Mouse (Mus musculus): ENCODE results near the gene Bfsp1.

Gene Bfsp1

DNA sequence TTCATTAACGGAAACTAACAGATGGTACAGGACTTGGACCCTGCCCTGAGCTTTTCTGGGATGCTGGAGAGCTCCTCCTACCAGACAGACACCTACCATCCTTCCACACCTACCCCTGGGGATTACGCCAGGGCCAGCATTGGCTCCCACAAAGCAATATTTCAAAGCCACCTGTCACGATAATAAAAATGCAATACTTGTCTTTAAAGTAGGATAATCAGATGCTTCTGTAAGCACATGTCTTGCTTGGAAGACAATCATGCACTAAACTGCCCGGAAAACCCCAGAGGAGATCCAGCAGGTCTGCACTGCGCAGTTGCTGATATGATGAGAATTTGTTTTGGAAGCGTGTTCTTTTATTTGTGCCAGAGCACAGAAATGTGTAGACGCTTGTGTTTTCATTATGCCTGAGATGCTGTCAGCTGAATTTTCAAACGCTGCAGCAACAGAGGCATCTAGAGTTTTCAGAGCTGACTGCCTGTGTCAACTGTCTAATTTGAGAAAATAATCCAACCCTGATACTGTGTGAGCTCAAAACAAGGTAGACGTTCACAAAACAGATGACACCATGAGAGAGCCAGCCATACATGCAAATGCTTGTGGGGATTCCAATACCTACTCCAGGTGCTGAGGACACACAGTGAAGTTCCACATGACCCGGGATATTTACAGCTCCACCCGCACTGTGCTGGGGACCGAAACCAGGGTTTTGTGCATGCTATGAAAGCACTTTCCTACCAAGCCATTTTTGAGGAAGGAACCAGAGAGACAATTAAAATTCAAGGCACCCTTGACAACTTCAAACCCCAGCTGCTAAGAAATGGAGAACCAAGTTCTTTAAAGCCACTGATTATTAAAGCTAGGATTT, 11.4 kb downstream of the Bfsp1 start:
- Histone ChIP-seq H3K4me3 (replicated peaks; ENCODE audit: low read length) (no peak overlapping the region), H3K9me3 (ENCODE audit: low read length) (no peaks in the 10 kb centered on the region), H3K36me3 (ENCODE audit: insufficient read depth, low read length) (no peaks in the 10 kb centered on the region), H3K4me1 (replicated peaks; ENCODE audit: low read depth, low read length) (no peaks in the 10 kb centered on the region), H3K27me3 (ENCODE audit: insufficient read depth, low read length) (peaks cover 7% of the 10 kb centered on the region)
- TF ChIP-seq NANOG (IDR thresholded peaks at IDR 0.05; ENCODE audit: borderline replicate concordance, low read length) (no peak), CTCF (conservative IDR thresholded peaks at IDR 0.05; ENCODE audit: low read length) (no peak), POU5F1 (IDR thresholded peaks at IDR 0.05; ENCODE audit: borderline replicate concordance, low read length) (no peak)

DNA sequence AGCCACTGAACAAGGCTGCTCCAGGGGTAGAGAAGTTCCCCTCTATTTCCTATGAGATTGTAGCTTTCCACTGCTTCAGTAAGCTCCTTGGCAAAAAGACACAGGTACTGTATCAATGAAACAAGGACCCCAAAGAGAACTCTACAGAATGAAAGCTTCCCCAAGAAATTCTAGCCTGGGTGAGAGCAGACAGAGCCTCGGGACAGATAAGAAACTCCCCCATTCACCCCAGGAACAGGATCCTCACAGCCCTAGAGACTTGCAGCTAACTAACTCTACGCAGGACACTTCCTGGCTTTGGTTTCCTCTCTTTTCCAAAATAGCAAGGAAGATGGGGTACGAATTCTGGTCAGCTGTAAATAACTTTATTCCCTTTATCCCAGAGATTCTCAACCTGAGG, 15.7 kb downstream of the Bfsp1 start:
- Histone ChIP-seq H3K4me3 (replicated peaks; ENCODE audit: low read length) (no peak overlapping the region), H3K4me1 (replicated peaks; ENCODE audit: low read depth, low read length) (no peaks in the 10 kb centered on the region), H3K27me3 (ENCODE audit: insufficient read depth, low read length) (0 out of 2 replicates have a peak, but pooled peaks cover 2% of the 10 kb centered on the region), H3K36me3 (ENCODE audit: insufficient read depth, low read length) (no peaks in the 10 kb centered on the region), H3K9me3 (ENCODE audit: low read length) (no peaks in the 10 kb centered on the region)
- TF ChIP-seq CTCF (conservative IDR thresholded peaks at IDR 0.05; ENCODE audit: low read length), result no peak
- no peak for TF ChIP-seq NANOG (IDR thresholded peaks at IDR 0.05; ENCODE audit: borderline replicate concordance, low read length)
- TF ChIP-seq POU5F1 (IDR thresholded peaks at IDR 0.05; ENCODE audit: borderline replicate concordance, low read length), result no peak

DNA sequence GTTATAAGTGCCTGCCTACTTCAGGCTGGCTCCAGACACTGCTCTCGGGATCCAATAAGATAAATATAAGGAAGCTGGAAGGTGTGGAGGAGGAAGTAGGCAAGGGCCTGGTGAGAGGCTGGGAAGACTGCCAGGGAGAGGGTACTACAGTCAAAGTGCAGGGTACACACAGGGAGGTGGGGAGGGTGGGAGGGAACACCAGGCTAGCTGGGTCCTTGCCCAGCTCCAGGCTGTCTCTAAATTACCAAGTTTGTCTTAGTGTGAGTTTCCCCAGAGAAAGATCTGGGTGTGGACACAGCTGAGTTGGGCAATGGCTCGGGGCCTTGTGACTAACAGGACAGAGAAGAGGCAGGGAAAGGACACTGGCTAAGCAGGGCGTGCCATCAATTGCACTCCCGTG, 16.2 kb downstream of the Bfsp1 start:
- Histone ChIP-seq H3K36me3 (ENCODE audit: insufficient read depth, low read length) (no peaks in the 10 kb centered on the region), H3K4me1 (replicated peaks; ENCODE audit: low read depth, low read length) (no peaks in the 10 kb centered on the region), H3K27me3 (ENCODE audit: insufficient read depth, low read length) (0 out of 2 replicates have a peak, but pooled peaks cover 2% of the 10 kb centered on the region), H3K9me3 (ENCODE audit: low read length) (no peaks in the 10 kb centered on the region), H3K4me3 (replicated peaks; ENCODE audit: low read length) (no peak overlapping the region)
- TF ChIP-seq NANOG (IDR thresholded peaks at IDR 0.05; ENCODE audit: borderline replicate concordance, low read length), result no peak
- no peak for TF ChIP-seq POU5F1 (IDR thresholded peaks at IDR 0.05; ENCODE audit: borderline replicate concordance, low read length)

DNA sequence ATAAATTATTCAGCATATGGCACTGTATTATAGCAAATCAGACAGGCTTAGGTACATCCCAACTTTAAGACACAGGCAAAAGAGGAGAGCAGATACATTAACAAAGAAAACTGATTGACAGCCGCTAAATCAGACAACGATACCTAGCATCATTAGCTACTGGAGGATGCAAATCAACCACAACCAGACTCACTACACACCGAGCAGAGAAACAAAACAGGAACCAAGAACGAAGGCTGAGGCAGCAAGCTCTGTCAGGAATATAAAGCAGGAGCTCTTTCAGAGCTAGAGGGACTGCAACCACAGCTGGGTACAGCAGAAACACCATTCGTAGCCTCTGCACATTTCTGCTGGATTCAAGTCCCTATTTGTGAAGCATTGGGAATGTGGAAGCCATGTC, 18.2 kb downstream of the Bfsp1 start:
- H3K4me1 ChIP-seq (replicated peaks; ENCODE audit: low read depth, low read length), result no peaks in the 10 kb centered on the region
- no peaks in the 10 kb centered on the region for H3K9me3 ChIP-seq (ENCODE audit: low read length)
- TF ChIP-seq CTCF (conservative IDR thresholded peaks at IDR 0.05; ENCODE audit: low read length), result no peak
- no peak for TF ChIP-seq NANOG (IDR thresholded peaks at IDR 0.05; ENCODE audit: borderline replicate concordance, low read length)
- no peak for TF ChIP-seq POU5F1 (IDR thresholded peaks at IDR 0.05; ENCODE audit: borderline replicate concordance, low read length)
- no peak overlapping the region for H3K4me3 ChIP-seq (replicated peaks; ENCODE audit: low read length)
- H3K27me3 ChIP-seq (ENCODE audit: insufficient read depth, low read length), result no peaks in the 10 kb centered on the region
- H3K36me3 ChIP-seq (ENCODE audit: insufficient read depth, low read length), result no peaks in the 10 kb centered on the region

DNA sequence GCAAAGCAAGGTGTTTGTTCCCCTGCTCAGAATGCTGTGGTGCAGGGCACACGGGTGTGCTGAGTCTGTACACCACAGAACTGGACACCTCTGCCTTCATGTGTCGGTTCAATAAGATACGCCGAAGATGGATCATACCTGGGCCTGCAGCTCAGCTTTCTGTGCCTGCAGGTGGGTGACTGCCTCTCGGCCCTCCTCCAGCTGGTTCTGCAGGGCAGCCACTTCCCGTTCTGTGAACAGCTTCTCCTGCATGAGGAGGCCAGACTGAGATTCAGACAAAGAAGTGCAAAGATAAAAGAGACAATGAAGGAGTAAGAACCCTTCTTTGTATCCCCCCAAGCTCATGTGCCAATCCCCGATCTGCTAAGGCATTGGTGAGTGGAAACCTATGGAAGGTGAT, 21.4 kb downstream of the Bfsp1 start:
- H3K4me3 ChIP-seq (replicated peaks; ENCODE audit: low read length), result no peak overlapping the region
- H3K9me3 ChIP-seq (ENCODE audit: low read length), result no peaks in the 10 kb centered on the region
- TF ChIP-seq NANOG (IDR thresholded peaks at IDR 0.05; ENCODE audit: borderline replicate concordance, low read length), result no peak
- no peak for TF ChIP-seq POU5F1 (IDR thresholded peaks at IDR 0.05; ENCODE audit: borderline replicate concordance, low read length)
- no peak for TF ChIP-seq CTCF (conservative IDR thresholded peaks at IDR 0.05; ENCODE audit: low read length)
- H3K27me3 ChIP-seq (ENCODE audit: insufficient read depth, low read length), result no peaks in the 10 kb centered on the region
- no peaks in the 10 kb centered on the region for H3K4me1 ChIP-seq (replicated peaks; ENCODE audit: low read depth, low read length)
- no peaks in the 10 kb centered on the region for H3K36me3 ChIP-seq (ENCODE audit: insufficient read depth, low read length)

DNA sequence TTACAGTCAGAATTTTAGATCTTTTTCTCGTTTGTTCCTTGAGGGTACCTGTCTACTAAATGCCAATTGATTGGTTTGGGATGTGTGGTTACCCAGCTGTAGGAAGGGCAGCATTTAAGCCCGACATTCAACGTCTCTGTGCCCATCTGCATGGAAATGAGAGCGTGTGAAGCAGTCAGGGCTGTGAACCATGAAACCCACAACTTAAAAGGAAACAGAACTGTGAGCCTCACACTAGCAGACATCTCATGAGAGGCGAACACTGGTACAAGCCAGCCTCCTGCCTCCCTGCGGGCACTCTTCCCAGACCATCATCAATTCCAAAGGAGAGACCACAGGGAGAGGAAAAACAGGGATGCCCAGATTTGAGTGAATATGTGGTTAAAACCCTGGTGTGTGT, 22.1 kb downstream of the Bfsp1 start:
- TF ChIP-seq POU5F1 (IDR thresholded peaks at IDR 0.05; ENCODE audit: borderline replicate concordance, low read length) (no peak), NANOG (IDR thresholded peaks at IDR 0.05; ENCODE audit: borderline replicate concordance, low read length) (no peak), CTCF (conservative IDR thresholded peaks at IDR 0.05; ENCODE audit: low read length) (no peak)
- no peak overlapping the region for H3K4me3 ChIP-seq (replicated peaks; ENCODE audit: low read length)
- H3K9me3 ChIP-seq (ENCODE audit: low read length), result no peaks in the 10 kb centered on the region
- H3K36me3 ChIP-seq (ENCODE audit: insufficient read depth, low read length), result no peaks in the 10 kb centered on the region
- no peaks in the 10 kb centered on the region for H3K27me3 ChIP-seq (ENCODE audit: insufficient read depth, low read length)
- H3K4me1 ChIP-seq (replicated peaks; ENCODE audit: low read depth, low read length), result peaks cover 3% of the 10 kb centered on the region; the same call in 1 of the 2 replicates

DNA sequence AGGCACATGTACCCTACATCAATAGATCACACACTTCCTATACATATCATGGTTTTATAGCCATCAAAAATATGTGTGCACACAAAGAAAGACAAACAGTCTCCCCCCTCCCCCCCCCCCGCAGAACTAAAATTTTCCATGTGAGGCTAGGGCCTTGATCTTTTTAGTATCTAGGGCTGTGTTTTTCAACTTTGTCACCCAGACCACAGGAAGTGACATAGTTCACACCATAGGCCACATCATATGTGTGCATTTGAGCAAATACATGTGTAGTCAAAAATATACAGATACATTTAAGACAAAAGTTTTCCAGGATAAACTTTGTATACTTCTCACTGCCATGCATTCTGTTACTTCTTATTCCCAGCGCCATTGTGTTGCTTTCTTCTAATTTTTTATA, 23.5 kb downstream of the Bfsp1 start:
- H3K36me3 ChIP-seq (ENCODE audit: insufficient read depth, low read length), result no peaks in the 10 kb centered on the region
- no peaks in the 10 kb centered on the region for H3K9me3 ChIP-seq (ENCODE audit: low read length)
- H3K4me1 ChIP-seq (replicated peaks; ENCODE audit: low read depth, low read length), result peaks cover 10% of the 10 kb centered on the region; the same call in 1 of the 2 replicates
- H3K4me3 ChIP-seq (replicated peaks; ENCODE audit: low read length), result no peak overlapping the region
- TF ChIP-seq POU5F1 (IDR thresholded peaks at IDR 0.05; ENCODE audit: borderline replicate concordance, low read length) (no peak), CTCF (conservative IDR thresholded peaks at IDR 0.05; ENCODE audit: low read length) (no peak), NANOG (IDR thresholded peaks at IDR 0.05; ENCODE audit: borderline replicate concordance, low read length) (no peak)
- H3K27me3 ChIP-seq (ENCODE audit: insufficient read depth, low read length), result no peaks in the 10 kb centered on the region

DNA sequence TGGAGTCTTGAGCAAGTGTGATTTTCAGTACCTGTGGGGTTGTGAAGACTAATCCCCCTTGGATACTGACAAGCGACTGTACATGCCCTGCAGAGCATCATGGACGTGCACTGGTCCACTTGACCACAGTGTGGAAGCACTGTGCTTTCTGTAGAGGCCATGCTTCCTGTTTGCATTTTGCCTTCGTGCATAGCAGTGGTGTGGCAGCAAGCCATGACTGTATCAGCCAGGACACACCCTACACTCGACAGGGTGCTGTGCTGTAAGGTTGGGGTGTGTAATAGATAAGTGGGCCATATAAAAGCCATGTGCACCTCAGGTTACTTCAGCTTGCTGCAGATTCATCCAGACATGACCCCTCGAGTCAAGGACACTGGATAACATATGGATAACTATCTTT, 24.3 kb downstream of the Bfsp1 start:
- H3K4me3 ChIP-seq (replicated peaks; ENCODE audit: low read length), result no peak overlapping the region
- TF ChIP-seq CTCF (conservative IDR thresholded peaks at IDR 0.05; ENCODE audit: low read length) (no peak), NANOG (IDR thresholded peaks at IDR 0.05; ENCODE audit: borderline replicate concordance, low read length) (no peak), POU5F1 (IDR thresholded peaks at IDR 0.05; ENCODE audit: borderline replicate concordance, low read length) (no peak)
- no peaks in the 10 kb centered on the region for H3K9me3 ChIP-seq (ENCODE audit: low read length)
- peaks cover 10% of the 10 kb centered on the region; the same call in 1 of the 2 replicates for H3K4me1 ChIP-seq (replicated peaks; ENCODE audit: low read depth, low read length)
- no peaks in the 10 kb centered on the region for H3K27me3 ChIP-seq (ENCODE audit: insufficient read depth, low read length)
- H3K36me3 ChIP-seq (ENCODE audit: insufficient read depth, low read length), result no peaks in the 10 kb centered on the region
